Mouse (Mus musculus): Measurements from ENCODE around the gene Tnfsf15.

The Tnfsf15 gene

DNA sequence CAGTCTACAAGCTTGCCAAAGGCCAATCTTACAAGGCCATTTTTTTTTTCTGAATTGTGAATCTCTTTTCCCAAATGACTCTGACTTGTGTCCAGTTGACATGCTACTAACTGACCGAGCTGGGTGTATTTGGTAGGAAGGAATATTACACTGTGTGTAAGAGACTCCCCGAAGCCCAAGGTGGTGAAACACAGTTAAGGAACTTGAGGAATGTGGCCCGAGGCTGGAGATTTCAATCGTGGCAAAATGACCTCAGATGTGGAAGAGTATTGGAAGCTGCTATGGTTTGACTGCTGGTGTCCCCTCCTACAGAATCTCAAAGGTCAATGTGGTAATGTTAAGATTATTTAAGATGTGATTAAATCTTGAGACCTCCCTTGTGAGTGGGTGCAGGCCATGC, 26.4 kb upstream of the Tnfsf15 start:
- Histone ChIP-seq H3K9me3 (ENCODE audit: low read length) (no peaks in the 10 kb centered on the region), H3K4me1 (replicated peaks; ENCODE audit: low read depth, low read length) (no peaks in the 10 kb centered on the region), H3K4me3 (replicated peaks; ENCODE audit: low read length) (no peak overlapping the region), H3K36me3 (ENCODE audit: insufficient read depth, low read length) (no peaks in the 10 kb centered on the region), H3K27me3 (ENCODE audit: insufficient read depth, low read length) (no peaks in the 10 kb centered on the region)
- no peak for TF ChIP-seq NANOG (IDR thresholded peaks at IDR 0.05; ENCODE audit: borderline replicate concordance, low read length)
- TF ChIP-seq POU5F1 (IDR thresholded peaks at IDR 0.05; ENCODE audit: borderline replicate concordance, low read length) = no peak

DNA sequence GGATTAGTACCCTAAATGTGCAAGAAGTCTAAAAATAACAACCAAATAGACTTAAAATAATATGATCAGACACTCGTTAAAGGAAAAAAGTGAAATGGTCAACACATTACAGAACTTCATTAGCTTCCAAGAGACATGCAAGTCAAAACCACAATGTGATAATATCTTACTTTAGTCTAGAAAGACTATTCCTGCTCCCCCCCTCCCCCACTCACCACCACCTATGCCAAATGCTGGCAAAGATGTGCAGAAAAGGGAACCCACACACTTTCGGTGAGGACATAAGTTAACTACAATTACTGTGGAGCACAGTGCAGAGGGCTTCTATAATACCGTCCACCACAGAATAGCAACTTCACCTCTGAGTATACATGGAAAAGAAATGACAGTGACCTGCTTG, 24.2 kb upstream of the Tnfsf15 start:
- Histone ChIP-seq H3K36me3 (ENCODE audit: insufficient read depth, low read length) (no peaks in the 10 kb centered on the region), H3K27me3 (ENCODE audit: insufficient read depth, low read length) (no peaks in the 10 kb centered on the region), H3K4me3 (replicated peaks; ENCODE audit: low read length) (no peak overlapping the region), H3K9me3 (ENCODE audit: low read length) (no peaks in the 10 kb centered on the region), H3K4me1 (replicated peaks; ENCODE audit: low read depth, low read length) (no peaks in the 10 kb centered on the region)
- TF ChIP-seq POU5F1 (IDR thresholded peaks at IDR 0.05; ENCODE audit: borderline replicate concordance, low read length) (no peak), CTCF (conservative IDR thresholded peaks at IDR 0.05; ENCODE audit: low read length) (no peak), NANOG (IDR thresholded peaks at IDR 0.05; ENCODE audit: borderline replicate concordance, low read length) (no peak)

DNA sequence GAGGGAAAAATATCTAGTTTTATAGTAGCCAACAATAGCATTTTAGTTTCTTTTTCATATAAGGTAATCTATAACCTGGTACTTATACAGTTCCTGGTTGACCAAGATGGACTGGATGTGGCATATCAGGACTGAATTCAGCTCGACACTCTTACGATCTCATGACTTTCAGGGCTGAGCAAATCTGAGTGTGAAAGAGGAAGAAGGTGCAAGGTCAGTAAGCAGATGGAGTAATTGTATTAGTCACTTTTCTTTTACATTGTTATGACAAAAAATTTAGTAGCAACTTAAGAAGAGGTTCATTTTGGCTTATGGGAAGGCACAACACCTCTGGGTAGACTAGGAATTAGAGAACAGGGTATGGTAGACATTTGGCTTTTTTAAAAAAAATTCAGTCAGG, 20.1 kb upstream of the Tnfsf15 start:
- H3K9me3 ChIP-seq (ENCODE audit: low read length) = no peaks in the 10 kb centered on the region
- H3K27me3 ChIP-seq (ENCODE audit: insufficient read depth, low read length) = no peaks in the 10 kb centered on the region
- no peak for TF ChIP-seq NANOG (IDR thresholded peaks at IDR 0.05; ENCODE audit: borderline replicate concordance, low read length)
- H3K36me3 ChIP-seq (ENCODE audit: insufficient read depth, low read length) = no peaks in the 10 kb centered on the region
- no peak overlapping the region for H3K4me3 ChIP-seq (replicated peaks; ENCODE audit: low read length)
- no peaks in the 10 kb centered on the region for H3K4me1 ChIP-seq (replicated peaks; ENCODE audit: low read depth, low read length)

DNA sequence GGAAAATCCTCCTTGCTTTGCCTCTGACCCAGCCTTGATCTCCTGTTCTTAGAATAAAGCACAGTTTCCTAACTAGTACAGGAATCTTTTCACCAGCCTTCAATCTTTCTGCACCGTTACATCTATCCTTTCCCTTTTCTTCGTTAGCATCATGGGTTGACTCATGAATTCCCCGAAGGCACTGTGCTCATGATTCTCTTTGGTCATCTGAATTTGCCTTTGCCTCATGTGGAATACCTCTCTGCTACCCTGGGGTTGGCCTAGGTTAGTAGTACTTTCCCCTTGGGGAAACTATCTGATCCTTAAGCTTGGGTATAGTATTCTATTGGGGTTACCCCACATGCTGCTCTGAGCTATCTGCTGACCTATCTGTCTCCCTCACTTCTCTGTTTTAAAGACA, 15.0 kb upstream of the Tnfsf15 start:
- Histone ChIP-seq H3K36me3 (ENCODE audit: insufficient read depth, low read length) (no peaks in the 10 kb centered on the region), H3K27me3 (ENCODE audit: insufficient read depth, low read length) (no peaks in the 10 kb centered on the region), H3K4me1 (replicated peaks; ENCODE audit: low read depth, low read length) (no peaks in the 10 kb centered on the region), H3K9me3 (ENCODE audit: low read length) (no peaks in the 10 kb centered on the region), H3K4me3 (replicated peaks; ENCODE audit: low read length) (no peak overlapping the region)
- TF ChIP-seq POU5F1 (IDR thresholded peaks at IDR 0.05; ENCODE audit: borderline replicate concordance, low read length) = no peak

DNA sequence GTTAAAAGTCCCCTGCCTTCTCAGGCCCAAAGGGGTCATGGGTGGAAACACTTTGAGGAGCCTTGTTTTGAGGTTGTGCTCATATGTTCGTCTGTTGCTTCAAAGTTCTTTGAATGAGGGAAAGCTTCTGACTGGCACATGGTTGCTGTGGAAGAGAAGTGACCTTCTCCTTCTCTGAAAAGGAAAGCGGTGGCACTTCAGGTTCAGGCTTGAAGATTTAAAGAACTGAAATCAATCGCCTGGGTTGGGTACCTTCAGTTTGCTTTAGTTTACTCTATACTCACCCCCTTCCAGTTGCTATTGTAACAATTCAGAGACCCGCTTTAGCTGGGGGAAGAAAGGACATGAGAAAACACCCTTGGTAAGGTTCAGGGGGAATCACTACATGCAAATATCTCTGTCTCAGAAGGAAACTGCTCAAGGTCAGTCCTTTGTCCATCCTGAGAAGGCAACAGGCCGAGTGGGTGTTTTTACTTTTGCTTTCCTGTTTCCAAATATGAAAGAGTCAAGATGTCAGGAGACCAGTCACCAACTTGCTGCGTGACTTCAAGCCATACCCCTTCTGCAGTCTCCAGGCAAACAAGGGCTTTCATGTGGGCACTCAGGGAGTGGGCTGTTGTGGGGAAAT, 12.7 kb upstream of the Tnfsf15 start:
- no peaks in the 10 kb centered on the region for H3K36me3 ChIP-seq (ENCODE audit: insufficient read depth, low read length)
- no peaks in the 10 kb centered on the region for H3K4me1 ChIP-seq (replicated peaks; ENCODE audit: low read depth, low read length)
- H3K4me3 ChIP-seq (replicated peaks; ENCODE audit: low read length) = no peak overlapping the region
- H3K9me3 ChIP-seq (ENCODE audit: low read length) = no peaks in the 10 kb centered on the region
- TF ChIP-seq CTCF (conservative IDR thresholded peaks at IDR 0.05; ENCODE audit: low read length) (no peak), POU5F1 (IDR thresholded peaks at IDR 0.05; ENCODE audit: borderline replicate concordance, low read length) (no peak), NANOG (IDR thresholded peaks at IDR 0.05; ENCODE audit: borderline replicate concordance, low read length) (no peak)
- H3K27me3 ChIP-seq (ENCODE audit: insufficient read depth, low read length) = no peaks in the 10 kb centered on the region

DNA sequence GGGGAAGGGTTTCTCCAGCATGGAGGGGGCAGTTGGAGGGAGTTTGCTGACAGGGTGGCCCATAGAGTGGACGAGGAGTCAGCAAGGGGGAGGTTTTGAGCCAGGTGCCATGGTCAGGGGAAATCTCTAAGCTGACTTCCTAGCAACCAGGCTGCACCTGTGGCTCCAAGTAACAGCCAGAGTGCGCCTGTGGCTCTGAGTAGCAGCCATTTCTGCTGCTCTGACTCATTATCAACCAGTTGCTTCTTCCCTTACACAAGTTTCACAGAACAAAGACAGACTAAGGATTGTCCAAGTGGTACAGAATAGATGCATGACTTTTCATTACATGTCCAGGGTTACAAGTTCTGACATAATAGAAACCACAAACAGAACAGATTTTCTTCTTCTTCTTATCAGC, 11.2 kb upstream of the Tnfsf15 start:
- H3K36me3 ChIP-seq (ENCODE audit: insufficient read depth, low read length) = no peaks in the 10 kb centered on the region
- TF ChIP-seq NANOG (IDR thresholded peaks at IDR 0.05; ENCODE audit: borderline replicate concordance, low read length) (no peak), POU5F1 (IDR thresholded peaks at IDR 0.05; ENCODE audit: borderline replicate concordance, low read length) (no peak), CTCF (conservative IDR thresholded peaks at IDR 0.05; ENCODE audit: low read length) (no peak)
- H3K27me3 ChIP-seq (ENCODE audit: insufficient read depth, low read length) = no peaks in the 10 kb centered on the region
- H3K9me3 ChIP-seq (ENCODE audit: low read length) = no peaks in the 10 kb centered on the region
- H3K4me3 ChIP-seq (replicated peaks; ENCODE audit: low read length) = no peak overlapping the region
- no peaks in the 10 kb centered on the region for H3K4me1 ChIP-seq (replicated peaks; ENCODE audit: low read depth, low read length)

DNA sequence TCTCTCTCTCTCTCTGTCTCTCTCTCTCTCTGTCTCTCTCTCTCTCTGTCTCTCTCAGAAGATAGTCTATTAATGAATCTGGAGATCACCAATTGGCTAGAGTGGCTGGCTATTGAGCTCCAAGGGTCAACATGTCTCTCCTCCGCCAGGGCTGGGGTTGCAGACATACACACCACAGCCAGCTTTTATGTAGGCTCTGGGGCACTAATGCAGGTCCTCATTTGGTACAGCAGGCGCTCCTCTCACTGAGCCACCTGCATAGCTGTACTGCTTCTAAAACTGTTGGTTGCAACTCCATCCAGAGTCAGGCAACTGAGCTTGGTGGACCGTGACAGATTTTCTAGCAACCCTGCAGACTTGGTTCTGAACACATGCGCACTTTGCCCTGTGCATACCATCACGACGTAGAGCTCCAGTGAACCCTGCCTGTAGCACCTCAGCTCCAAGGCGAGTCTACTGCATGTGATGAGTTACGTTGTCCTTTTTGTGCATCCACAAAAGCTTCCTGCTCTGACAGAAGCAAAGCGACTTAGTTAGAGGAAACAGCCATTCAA, 9.6 kb upstream of the Tnfsf15 start:
- Histone ChIP-seq H3K36me3 (ENCODE audit: insufficient read depth, low read length) (no peaks in the 10 kb centered on the region), H3K4me3 (replicated peaks; ENCODE audit: low read length) (no peak overlapping the region), H3K9me3 (ENCODE audit: low read length) (no peaks in the 10 kb centered on the region), H3K27me3 (ENCODE audit: insufficient read depth, low read length) (0 out of 2 replicates have a peak, but pooled peaks cover 4% of the 10 kb centered on the region), H3K4me1 (replicated peaks; ENCODE audit: low read depth, low read length) (no peaks in the 10 kb centered on the region)
- TF ChIP-seq CTCF (conservative IDR thresholded peaks at IDR 0.05; ENCODE audit: low read length) (no peak), NANOG (IDR thresholded peaks at IDR 0.05; ENCODE audit: borderline replicate concordance, low read length) (no peak), POU5F1 (IDR thresholded peaks at IDR 0.05; ENCODE audit: borderline replicate concordance, low read length) (no peak)

DNA sequence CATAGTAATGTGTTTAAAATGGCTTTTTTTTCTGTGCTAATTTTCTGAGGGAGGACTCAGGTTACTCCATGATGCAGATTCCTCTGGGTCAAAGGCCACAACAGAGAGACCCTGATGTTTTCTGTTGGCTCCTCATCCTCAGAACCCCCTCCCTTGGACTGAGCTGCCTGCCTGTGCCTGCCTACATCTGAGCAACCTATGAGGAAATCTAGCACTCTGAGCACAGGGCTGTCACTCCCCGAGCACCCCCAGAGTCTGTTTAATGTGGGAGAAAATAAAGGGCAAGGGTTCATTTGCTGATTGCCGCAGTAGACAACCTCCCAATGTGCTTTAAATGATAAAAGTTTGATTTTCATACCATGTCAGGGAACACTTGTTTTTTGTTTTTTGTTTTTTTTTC, 8.9 kb upstream of the Tnfsf15 start:
- H3K36me3 ChIP-seq (ENCODE audit: insufficient read depth, low read length) = no peaks in the 10 kb centered on the region
- no peaks in the 10 kb centered on the region for H3K9me3 ChIP-seq (ENCODE audit: low read length)
- no peak overlapping the region for H3K4me3 ChIP-seq (replicated peaks; ENCODE audit: low read length)
- H3K27me3 ChIP-seq (ENCODE audit: insufficient read depth, low read length) = 0 out of 2 replicates have a peak, but pooled peaks cover 4% of the 10 kb centered on the region
- TF ChIP-seq NANOG (IDR thresholded peaks at IDR 0.05; ENCODE audit: borderline replicate concordance, low read length) (no peak), CTCF (conservative IDR thresholded peaks at IDR 0.05; ENCODE audit: low read length) (no peak), POU5F1 (IDR thresholded peaks at IDR 0.05; ENCODE audit: borderline replicate concordance, low read length) (no peak)
- H3K4me1 ChIP-seq (replicated peaks; ENCODE audit: low read depth, low read length) = no peaks in the 10 kb centered on the region
